Mouse (Mus musculus) induced T-regulatory cell, adult 2 months (primary cell): ENCODE data around the gene Ddx58.

Experiments
- DNase-seq: peaks from one replicate; pipeline ENCODE4 v3.0.0-alpha.2; 2012; ENCODE audit warnings: low read depth

The Ddx58 gene

DNA sequence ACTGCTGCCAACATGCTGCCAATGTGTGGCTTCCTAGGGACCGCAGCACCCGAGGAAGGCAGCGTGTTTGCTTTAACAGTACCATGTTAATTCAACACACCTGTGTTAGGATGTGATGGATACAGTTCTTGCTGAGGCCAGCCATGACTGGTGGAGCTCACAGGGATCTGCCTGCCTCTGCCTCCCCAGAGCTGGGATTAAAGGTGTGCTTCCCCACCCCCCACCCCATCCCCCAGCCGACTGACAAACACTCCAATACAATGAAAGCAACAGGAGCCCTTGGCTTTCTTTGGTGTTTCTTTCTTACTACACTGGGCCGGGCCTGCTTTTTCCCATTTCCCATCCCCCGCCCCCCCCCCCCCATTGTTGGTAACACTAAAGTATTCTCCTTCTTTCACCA is 5.4 kb downstream of the Ddx58 start:
- no peak for DNase-seq

DNA sequence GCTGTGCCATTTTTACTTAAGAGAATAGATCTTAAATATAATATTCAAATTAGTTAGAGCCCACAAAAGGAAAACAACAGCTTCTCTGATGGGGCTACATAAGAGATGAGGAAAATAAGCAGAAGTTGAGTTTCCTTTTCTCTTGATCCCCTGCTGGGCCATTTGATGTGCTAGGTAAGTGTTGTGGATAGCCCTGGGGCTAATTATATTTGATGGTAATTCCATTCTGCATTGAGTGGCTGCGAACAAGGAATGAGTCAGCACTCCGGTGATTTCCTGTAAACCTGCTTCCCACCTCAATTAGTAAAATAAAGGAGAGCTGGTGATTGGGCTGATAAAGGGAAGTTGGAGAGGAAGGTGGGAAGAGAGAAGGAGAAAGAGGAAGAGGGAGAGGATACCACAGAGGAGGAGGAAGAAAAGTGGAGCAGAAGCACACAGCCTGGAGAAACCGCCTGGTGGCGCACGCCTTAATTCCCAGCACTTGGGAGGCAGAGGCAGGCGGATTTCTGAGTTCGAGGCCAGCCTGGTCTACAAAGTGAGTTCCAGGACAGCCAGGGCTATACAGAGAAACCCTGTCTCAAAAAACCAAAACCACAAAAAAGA is 6.5 kb downstream of the Ddx58 start:
- DNase-seq: no peak

DNA sequence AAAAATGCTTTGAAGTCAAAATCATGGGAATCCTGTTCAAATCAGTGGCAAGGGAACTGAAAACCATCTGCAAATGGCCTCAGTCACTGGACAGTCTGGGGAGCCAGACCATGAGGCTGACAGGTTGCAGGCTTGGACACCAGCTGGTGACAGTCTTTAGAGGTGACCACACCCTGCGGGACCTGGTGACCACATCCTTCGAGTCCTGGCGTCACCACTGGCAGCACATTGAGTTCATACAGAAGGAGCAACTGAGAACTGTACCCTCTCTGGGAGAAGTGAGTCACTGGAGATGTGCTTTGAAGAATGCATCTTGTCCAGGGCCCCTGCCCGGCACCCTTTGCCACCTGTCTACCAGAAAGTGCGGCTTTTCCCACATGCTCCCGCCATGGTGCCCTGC is 9.9 kb downstream of the Ddx58 start:
- no peak for DNase-seq

DNA sequence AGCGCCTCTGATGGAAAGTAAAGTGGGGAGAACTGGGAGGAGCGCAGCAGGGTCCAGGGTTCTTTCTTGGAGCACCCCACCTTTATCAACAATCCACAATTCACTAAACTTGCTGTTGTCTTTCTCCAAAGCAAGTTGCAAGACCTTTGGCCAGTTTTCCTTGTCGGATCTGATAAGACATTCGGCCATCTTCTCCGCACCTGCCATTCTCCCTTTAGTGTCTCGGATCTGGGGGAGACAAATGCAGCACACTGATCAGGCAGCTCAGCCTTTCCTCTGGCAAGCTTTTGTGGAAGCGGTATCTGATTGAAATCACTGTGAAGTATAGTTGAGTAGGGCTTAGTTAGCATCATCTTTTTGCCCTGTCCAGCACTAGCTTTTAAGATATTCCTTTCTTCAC is 11.7 kb downstream of the Ddx58 start:
- DNase-seq: no peak

DNA sequence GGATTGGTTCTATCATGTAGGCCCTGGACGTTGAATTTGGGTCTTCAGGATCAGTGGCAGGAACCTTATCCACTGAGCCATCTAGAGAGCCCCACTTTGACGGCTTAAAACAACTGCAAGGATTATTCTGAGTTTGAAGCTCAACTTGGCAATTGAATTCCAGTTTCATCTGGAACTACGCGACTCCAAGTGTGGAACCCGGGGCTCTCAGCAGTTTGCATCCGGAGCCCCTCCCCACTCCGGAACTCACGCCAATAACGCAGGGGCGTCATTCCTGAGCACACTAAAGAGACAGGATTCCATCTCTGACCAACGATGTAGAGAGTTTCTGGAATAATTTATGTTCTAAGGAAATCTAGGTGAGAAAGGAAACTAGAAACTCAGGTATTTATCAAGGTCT is 12.5 kb downstream of the Ddx58 start:
- no peak for DNase-seq

DNA sequence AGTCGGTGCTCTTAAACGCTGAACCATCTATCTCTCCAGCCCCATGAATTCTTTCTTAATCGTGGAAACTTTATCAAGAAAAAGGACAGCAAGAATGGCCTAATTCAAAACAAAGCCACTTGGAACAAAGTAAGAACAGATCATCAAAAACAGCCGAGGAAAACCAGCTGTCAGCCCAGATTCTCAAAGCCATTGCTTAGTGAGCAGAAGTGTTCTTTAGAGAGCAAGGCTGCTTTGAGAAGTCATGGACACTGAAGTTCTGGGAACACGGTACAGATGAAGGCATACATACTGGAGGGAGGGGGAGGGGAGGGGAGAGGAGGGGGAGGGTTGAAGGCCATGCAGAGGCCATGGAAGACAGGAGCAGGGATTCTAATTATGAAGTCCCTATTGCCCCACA is 13.5 kb downstream of the Ddx58 start:
- no peak for DNase-seq

DNA sequence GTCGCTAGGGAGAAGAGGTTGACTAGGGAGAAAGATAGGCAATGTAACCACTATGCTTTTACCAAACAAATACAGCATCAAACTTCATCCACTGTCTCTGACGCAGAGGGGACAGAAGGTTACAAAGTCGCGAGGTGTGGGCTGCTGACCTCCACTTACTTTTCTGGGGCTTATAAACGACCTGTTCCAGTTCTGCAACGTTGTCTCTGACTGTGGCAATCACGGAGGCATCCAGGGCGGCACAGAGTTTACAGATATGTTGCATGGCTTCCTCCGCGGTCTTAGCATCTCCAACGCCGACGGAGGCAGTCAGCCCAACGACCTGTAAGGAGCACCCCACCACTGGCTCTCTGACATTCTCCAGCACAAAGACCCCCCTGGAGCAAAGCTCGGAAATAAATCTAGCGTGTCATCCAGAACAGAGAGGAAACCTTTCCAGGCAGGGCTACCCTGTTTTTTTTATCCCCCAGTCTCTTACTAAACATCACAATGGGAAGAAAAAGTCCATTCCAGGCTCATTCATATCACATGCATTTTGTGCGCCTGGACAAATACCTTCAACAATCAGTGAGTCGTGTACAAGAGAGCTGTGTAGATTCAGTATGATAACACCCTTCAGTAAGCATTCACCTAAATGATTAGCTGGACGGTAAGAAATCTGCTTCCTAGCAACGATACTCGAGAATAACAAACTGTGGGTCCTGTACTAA is 17.6 kb downstream of the Ddx58 start:
- DNase-seq: no peak

DNA sequence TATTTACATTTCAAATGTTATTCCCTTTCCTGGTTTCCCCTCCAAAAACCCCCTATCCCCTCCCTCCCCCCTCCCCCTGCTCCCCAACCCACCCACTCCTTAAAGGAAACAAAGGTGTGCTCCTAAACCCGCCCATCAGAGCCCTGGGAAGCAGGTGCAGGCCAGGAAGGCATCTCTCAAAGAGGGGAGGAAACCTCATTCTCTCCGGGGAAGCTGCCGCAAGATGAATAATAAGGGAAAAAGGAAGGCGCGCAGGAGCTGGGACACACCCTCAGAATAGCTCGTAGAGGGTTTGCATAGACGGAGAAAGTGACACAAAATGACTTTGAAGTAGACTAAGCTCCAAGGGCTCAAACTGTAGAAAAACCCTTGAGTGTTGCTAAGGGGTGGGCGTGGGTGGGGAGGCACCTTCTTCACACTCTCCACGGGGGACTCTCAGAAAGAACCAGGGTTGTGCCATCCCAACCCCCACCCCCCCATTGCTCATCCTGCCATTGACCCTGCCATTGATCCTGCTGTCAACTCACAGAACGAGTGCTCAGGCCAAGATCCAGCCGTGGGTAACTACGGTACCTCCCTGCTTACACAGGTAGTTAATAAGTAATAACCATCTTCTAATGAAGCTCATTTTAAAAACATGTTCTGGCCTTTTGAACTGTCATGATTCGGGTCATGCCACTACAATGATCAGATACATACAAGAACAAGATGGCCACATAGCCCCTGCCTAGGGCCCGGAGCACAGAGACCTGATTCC is 18.4 kb downstream of the Ddx58 start:
- no peak for DNase-seq

DNA sequence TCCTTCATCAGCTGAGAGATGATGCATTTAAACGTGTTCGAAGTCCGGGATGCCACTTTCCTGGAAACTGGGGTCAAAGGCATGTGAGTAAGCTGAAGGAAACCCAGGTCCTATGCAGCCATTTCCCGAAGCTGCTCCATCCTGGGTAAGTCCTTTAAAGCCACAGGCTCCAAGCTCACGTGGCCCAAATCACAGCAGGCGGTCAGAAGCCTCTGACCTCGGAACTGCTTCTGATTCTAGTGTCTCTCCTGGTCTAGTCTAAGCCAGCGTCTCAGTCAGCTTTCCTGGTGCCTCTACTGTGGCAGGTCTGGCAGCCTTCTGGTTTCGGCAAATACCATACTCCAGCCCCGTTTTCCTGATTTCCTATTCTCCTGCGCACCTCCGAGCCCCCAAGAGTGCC is 19.2 kb downstream of the Ddx58 start:
- no peak for DNase-seq

DNA sequence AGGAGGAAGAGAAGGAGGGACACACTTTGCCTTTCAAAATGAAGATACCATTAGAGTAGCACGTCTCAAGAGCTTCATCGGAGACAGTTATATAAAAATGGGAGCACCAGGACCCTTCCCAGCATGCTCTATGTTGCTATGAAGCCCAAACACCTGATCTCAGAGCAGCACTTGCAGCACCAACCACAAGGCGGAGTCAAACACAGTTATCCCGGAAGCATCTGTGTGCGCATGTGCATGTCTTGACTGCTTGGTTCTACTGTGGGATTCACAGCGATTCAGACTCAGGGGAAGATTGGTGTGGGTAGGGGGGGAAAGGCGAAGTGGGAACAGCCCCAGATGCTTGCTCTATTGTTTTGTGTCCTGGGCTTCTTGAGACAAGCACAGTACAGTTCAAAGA is 21.2 kb downstream of the Ddx58 start:
- DNase-seq: peak; percentile 70

DNA sequence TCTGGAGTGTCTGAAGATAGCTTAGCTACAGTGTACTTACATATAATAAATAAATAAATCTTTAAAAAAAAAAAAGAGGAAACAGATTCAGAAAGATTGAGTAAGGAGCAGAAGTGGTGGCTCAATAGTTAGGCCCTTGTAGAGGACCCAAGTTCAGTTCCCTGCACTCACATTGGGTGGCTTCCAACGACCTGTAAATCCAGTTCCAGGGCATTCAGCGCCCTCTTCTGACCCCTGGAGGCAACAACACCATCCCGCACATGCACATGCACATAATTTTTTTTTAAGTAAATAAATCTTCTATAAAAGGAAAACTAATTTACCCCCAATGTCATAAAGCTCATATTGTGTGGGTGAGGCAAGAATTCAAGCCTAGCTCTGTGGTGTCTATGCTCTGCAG is 21.7 kb downstream of the Ddx58 start:
- peak; percentile 35 for DNase-seq

DNA sequence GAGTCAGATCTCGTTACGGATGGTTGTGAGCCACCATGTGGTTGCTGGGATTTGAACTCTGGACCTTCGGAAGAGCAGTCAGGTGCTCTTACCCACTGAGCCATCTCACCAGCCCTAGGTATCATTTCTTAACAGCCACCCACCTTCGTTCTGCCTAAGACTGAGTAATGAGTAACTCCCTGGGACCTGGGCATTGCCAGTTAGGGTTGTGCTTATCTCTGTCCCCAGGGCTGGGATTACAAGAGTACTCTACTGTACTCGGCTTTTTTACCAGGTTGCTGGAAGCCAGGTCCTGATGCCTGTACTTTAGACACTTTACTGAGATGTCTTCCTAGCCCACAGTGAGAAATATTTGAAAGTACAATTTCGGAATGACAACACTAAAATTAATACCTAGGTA is 27.5 kb downstream of the Ddx58 start:
- no peak for DNase-seq

DNA sequence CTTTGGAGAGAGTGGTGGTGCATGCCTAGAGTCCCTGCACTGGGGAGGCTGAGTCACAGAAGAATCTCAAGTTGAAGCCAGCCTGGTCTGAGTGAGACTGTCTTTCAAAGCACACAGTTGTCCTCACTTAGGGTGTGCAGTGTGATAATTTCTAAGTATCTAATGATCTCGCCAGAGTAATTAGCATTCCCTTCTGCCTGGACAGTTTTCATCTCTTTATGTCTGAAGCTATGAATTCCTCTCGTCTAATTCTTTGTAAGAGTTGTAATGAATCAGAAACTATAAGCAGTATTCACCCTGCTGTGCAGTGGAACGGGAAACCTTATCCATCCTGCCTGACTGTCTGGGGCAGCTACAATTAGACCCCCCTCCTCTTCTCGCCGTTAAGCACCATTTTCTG is 31.9 kb downstream of the Ddx58 start:
- no peak for DNase-seq

DNA sequence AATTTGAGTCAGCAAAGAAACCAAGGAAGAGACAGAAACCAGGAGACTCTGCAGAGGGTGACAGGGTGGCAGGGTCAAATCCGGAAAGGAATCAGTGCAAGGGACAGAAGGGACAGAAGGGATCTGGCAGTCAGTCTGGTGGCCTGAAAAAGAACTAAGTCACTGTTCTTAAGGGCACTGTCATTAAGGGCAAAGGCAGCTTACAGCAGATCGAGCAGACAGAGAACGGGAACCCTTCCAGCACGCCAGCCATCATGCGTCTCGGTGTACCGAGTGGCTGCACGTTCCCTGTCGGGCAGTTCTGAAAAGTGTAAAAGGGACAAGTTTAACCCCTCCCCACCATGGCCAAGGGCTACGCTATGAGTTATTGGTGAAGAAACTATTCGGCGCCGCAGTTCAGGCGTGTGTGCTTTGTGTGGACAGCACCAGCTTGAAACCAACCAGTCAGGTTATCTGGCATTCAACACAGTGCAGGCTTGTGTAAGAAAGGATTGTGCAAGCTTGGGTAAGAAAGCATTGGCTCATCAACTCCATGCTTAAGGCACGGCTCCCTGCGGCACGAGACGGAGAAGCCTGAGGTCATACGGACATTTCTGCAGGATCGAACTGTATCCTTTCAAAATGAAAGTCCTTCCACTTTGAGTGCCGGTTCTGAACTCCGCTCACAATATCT is 34.3 kb downstream of the Ddx58 start:
- no peak for DNase-seq

DNA sequence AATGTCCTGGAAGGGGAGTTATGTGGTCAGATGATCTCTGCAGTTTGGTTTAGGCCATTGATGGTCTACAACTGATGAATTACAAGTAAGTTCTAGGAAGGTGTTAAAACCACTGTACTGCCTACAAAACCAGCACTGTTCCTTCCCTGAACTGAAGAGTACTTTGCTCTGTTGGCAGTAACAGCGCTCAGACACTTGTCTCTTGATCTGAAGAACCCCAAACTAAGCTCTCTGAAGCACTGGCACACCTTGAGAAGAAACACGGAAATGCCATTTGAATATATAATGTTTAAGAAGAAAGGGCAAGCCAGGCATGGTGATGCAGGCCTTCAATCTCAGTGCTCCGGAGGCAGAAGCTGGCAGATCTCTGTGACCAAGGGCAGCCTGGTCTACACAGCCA is 35.3 kb downstream of the Ddx58 start:
- DNase-seq: no peak

DNA sequence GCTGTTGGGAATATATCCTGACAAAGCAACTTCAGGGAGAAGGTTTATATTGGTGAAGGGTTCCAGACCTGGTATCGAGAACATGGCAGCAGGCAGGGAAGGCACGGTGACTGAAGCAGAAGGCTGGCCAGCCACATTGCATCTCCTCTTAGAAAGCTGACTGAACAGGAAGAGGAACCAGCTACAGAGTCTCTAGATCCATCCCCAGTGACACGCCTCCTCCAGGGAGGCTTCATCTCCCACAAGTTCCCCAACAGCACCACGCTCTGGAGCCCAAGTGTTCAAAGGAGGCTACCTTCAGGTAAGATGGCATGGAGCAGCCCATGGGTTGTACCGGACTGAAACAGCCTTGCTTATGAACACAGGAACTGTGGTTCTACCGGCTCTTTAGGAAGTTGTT is 37.4 kb downstream of the Ddx58 start:
- no peak for DNase-seq

DNA sequence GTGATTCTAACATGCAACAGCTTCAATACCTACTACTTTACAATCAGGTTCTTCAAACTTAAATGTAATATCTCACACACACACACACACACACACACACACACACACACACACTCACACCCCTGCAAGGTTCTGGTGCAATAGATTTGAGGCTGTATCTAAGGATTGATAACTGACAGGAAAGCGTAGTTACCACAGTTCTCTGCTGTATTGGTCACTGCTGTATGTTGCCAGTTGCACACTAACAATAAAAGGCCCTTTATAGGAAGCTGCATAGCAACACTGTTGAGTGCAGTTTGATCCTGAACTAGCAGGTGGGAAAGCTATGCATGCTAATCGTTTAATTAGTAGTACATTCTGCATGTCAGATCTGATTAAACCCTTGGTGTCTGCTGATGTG is 44.3 kb downstream of the Ddx58 start:
- DNase-seq: no peak

DNA sequence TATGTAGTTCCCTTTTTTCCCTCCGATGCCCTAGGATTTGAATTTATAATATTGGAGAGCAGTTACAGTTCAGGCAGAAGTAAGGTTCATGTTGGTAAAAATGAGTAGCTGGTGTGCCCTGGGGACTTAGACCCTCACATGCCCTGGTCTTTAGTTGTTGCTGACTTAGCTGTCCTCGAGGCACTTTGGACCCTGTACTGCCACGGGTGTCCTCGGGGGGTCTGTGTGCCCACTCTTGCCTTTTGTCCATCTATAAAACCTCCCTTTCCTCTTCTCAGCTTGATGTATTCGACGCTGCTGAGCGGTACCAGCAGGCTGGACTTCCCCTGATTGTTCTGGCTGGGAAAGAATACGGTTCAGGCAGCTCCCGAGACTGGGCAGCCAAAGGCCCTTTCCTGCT is 46.2 kb downstream of the Ddx58 start:
- no peak for DNase-seq

DNA sequence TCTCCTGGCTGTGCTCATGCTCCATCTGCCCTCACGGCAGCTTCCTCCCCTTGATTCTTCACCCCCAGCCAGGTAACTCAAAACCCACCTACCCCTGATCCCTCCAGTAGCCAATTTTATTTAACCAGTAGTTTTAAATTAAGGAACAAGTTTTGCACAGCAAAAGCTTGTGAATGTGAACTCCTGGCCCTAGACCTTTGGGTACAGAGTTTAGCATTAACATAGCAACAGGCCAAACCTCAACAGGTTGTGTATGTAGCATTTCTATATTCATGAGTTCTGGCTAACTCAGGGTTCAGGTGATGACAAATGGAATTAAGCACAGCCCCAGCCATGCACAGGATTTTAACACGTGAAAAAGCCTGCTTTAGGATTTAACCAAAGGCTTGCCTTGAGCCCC is 47.4 kb downstream of the Ddx58 start:
- DNase-seq: no peak

DNA sequence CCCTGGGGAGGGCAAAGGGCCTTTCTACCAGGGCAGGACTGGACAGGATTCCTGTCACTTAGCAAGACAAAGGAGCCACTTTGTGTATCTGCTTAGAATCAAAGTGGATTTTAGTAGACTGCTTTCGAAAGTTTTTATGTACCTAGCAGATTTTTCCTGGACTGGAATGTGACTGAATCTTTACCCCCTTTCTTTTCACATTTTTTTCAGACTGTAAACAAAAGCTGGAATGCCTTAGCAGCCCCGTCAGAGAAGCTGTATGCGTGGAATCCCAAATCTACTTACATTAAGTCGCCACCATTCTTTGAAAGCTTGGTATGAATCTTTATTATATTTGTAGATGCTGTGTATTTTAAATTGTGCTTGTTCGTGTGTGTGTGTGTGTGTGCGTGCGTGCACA is 51.7 kb downstream of the Ddx58 start:
- DNase-seq: no peak

DNA sequence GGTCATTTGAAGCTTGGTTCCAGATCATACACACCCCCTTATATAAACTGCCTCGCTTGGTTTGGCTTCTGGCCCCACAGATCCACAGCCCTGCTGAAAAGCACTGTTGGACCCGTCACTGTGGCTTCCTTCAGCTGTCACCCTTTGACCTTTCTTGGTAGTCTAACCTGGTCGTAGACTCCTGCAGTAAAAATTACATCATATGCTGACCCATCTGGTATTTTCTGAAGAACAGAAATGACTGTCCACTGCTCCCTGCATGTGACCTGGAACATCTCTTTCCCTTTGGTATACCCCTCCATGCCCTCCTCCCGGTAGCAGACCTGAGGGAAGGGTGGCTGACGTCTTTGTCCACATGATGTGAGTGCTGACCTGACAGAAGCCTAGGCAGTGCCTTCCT is 55.2 kb downstream of the Ddx58 start:
- DNase-seq: no peak

DNA sequence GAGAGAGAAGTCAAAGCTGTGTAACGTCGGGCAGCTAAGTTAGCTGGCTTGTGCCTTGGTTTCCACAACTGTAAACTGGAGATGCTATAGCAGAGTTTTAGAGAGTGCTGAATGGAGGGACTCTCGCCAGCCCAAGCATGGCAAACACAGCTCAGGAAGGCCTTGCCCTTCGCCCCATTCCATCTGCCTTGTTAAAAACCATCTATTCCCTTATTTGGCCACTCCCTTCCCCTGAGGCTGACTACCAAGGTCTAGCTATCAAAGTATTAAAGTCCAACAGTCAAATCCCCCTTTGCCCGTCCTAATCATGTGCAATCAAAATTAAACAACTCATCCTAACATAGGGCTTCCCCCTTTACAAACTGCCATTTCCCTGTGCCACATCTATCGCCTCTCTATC is 55.8 kb downstream of the Ddx58 start:
- no peak for DNase-seq
